Mouse (Mus musculus) forebrain, embryonic 14.5 days (tissue): ENCODE data around the gene Slc44a5. TPM values are rescaled to one million over a fixed set of nuclear protein-coding genes. Genes with fewer than 3 reads are reported as not detected.

Experiments
- ATAC-seq: fragments of 200-750 bp; cut with Nextera tagmentation; 2 replicates; pipeline ENCODE4 v1.8.0; 2017; ENCODE audit warnings: mild to moderate bottlenecking, moderate library complexity
- DNase-seq: peaks from one replicate; pipeline ENCODE4 v3.0.0-alpha.2; 2015; ENCODE audit warnings: low spot score
- H3K27ac ChIP-seq: fragments of 300-500 bp; sonication (generic); 2 replicates; pipeline ENCODE4 v1.5.1; 2014; ENCODE audit warnings: low read depth, mild to moderate bottlenecking, control low read depth, low read length, moderate library complexity
- H3K27me3 ChIP-seq: fragments of 300-500 bp; sonication (generic); replicated peaks from 2 replicates; pipeline ENCODE4 v1.6.1; 2014; ENCODE audit warnings: low read length, control low read depth, mixed read lengths; ENCODE audit not compliant: control insufficient read depth, insufficient read depth
- H3K36me3 ChIP-seq: fragments of 300-500 bp; sonication (generic); 2 replicates; pipeline ENCODE4 v1.6.1; 2014; ENCODE audit warnings: low read length, control low read depth; ENCODE audit not compliant: control insufficient read depth, insufficient read depth
- H3K4me1 ChIP-seq: fragments of 300-500 bp; sonication (generic); 2 replicates; pipeline ENCODE4 v1.6.1; 2014; ENCODE audit warnings: antibody characterized with exemption, low read length, control low read depth; ENCODE audit not compliant: control insufficient read depth, insufficient read depth
- H3K4me2 ChIP-seq: fragments of 300-500 bp; sonication (generic); 2 replicates; pipeline ENCODE4 v1.6.1; 2014; ENCODE audit warnings: mild to moderate bottlenecking, control low read depth, low read length
- H3K4me3 ChIP-seq: fragments of 300-500 bp; sonication (generic); 2 replicates; pipeline ENCODE4 v1.5.1; 2014; ENCODE audit warnings: low read depth, low read length, control low read depth
- H3K9ac ChIP-seq: fragments of 300-500 bp; sonication (generic); 2 replicates; pipeline ENCODE4 v1.6.1; 2014; ENCODE audit warnings: mild to moderate bottlenecking, low read length, control low read depth, moderate library complexity
- H3K9me3 ChIP-seq: fragments of 300-500 bp; sonication (generic); replicated peaks from 2 replicates; pipeline ENCODE4 v1.6.1; 2016; ENCODE audit warnings: low read length, control low read depth, mixed read lengths; ENCODE audit not compliant: control insufficient read depth
- WGBS: fragments of 180-500 bp; shearing (Covaris S2); extraction: QIAGEN DNeasy Blood & Tissue Kit; methylation state at CpG from one replicate; pipeline ENCODE4 v1.1.7; 2014; 5-methylcytosine and 5-hydroxymethylcytosine counted together
- polyA plus RNA-seq: library from polyadenylated mRNA; unstranded; fragments of >200 nt; fragmentation: Nextera tagmentation; extraction: Ambion mirVana; gene quantifications from 2 replicates; pipeline ENCODE4 v1.2.1, GENCODE M21; 2014

Slc44a5 gene
- polyA plus RNA-seq, 1 experiment from 2014 or later: 10.5 TPM

DNA sequence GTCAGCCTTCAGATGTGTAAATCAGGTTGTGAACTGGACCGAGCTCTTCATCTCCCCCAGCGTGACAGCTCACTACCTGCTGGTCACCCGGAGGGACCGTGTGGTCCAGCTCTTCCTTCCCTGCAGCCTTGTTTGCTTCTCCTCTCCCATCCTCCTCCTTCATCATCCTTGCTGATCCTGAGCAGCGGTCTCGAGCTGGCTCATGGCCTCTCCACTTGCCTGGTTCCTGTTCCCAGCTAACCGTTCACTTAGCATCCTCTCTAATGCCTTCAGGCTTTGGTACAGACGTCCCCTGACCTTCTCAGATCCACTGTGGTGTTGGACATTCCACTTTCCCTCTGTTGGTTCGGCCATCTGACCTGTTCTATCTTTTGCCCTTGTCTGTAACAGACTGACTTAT lies 128.4 kb downstream of the Slc44a5 start:
- DNase-seq (no peak), ATAC-seq (no peak)
- 78% methylated on average over 9 of the region's 9 CpGs for WGBS
- Histone ChIP-seq H3K36me3 (no peaks in the 10 kb centered on the region), H3K4me3 (no peak overlapping the region), H3K27me3 (no peaks in the 10 kb centered on the region), H3K4me2 (no peak overlapping the region), H3K9ac (no peak overlapping the region), H3K9me3 (no peaks in the 10 kb centered on the region), H3K27ac (no peak overlapping the region), H3K4me1 (no peaks in the 10 kb centered on the region; the same call in 1 of the 2 replicates)

DNA sequence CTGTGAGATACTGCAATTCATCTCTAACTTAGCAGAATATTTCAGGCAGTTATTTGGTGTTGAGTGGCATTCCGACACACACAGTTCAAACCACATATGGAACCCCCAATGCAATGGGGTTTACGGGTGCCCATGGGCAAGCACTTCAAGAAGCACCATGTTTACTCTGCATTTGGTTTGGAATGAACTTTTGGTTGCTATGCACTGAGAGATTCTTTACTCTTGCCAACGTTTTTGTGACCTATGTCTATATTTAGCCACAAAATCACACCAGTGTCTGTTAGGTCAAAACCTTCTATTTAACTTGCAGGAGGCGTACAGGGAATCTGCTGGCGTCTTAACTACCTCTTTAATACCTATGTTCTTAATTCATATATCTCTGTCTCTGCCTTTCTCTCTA lies 137.3 kb downstream of the Slc44a5 start:
- Histone ChIP-seq H3K4me3 (no peak overlapping the region), H3K27ac (no peak overlapping the region), H3K27me3 (no peaks in the 10 kb centered on the region), H3K36me3 (no peaks in the 10 kb centered on the region), H3K4me2 (no peak overlapping the region), H3K4me1 (peaks cover 6% of the 10 kb centered on the region; the same call in 1 of the 2 replicates), H3K9ac (no peak overlapping the region), H3K9me3 (no peaks in the 10 kb centered on the region)
- WGBS: 83% methylated on average over 5 of the region's 5 CpGs
- ATAC-seq (no peak), DNase-seq (no peak)

DNA sequence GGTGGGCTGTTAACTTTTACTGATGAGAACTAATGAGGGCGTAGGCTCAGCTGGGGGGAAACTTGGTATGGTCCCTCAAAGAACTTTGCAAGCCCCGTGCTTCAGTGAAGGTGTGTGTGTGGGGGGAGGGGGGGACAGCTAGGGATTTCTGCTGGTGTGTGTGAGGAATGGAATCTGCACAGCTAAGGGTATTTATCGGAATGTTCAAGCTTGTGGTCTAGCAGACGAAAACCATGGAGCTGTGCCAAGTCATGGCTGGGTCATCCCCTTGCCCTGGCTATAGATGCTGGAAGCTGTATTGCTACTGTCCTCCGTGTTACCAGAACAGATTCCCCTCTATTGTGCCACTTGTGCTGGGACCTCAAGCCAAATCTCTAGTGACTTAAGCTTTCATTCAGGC lies 138.0 kb downstream of the Slc44a5 start:
- DNase-seq (no peak), ATAC-seq (no peak)
- Histone ChIP-seq H3K4me2 (no peak overlapping the region), H3K27ac (no peak overlapping the region), H3K9ac (no peak overlapping the region), H3K4me1 (peaks cover 6% of the 10 kb centered on the region; the same call in 1 of the 2 replicates), H3K36me3 (no peaks in the 10 kb centered on the region), H3K27me3 (no peaks in the 10 kb centered on the region), H3K4me3 (no peak overlapping the region), H3K9me3 (no peaks in the 10 kb centered on the region)
- WGBS: 56% methylated on average over 5 of the region's 5 CpGs

DNA sequence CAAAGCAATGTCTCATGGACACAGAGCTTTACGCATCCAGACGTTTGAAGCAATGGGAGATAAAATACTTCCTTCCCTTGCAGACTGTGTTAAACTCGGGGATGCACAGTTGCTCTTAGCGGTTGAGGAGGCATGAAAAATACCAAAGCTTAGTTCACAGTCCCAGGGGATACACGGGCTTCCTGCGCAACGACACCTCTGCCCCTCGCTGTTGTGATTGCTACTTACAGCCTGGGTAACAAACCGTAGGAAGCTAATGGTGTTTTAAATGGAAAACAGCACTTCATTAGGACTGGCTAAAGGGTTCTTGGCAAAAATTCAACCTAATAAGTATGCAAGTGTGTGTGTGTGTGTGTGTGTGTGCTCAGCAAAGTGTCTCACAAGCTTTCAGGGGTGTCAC lies 141.8 kb downstream of the Slc44a5 start:
- no peak overlapping the region for H3K4me3 ChIP-seq
- no peak overlapping the region for H3K9ac ChIP-seq
- no peaks in the 10 kb centered on the region for H3K36me3 ChIP-seq
- no peaks in the 10 kb centered on the region for H3K9me3 ChIP-seq
- ATAC-seq (peak; percentile 73), DNase-seq (peak; percentile 73)
- WGBS: 30% methylated on average over 9 of the region's 9 CpGs
- peaks cover 16% of the 10 kb centered on the region; the same call in 1 of the 2 replicates for H3K4me1 ChIP-seq
- H3K27me3 ChIP-seq: no peaks in the 10 kb centered on the region
- no peak overlapping the region for H3K4me2 ChIP-seq
- no peak overlapping the region for H3K27ac ChIP-seq

DNA sequence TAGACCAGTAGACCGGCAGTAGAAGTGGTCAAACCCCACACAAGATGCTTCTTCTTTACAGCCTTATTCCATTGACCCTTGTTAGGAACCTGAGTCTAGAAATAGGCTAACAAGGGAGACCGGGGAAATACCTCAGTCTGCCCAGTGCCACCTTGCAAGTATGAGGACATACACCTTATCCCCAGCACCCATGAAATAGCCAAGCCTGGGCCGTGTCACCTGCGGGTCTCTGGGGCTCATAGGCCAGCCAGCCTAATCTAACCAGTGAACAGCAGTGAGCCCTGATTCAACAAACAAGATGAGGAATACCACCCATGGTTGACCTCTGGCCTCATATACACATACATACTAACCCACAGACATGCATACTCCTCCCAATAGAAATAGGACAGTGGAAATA lies 142.2 kb downstream of the Slc44a5 start:
- Histone ChIP-seq H3K36me3 (no peaks in the 10 kb centered on the region), H3K4me3 (no peak overlapping the region), H3K27me3 (no peaks in the 10 kb centered on the region), H3K4me2 (no peak overlapping the region), H3K4me1 (peaks cover 16% of the 10 kb centered on the region; the same call in 1 of the 2 replicates), H3K9me3 (no peaks in the 10 kb centered on the region), H3K27ac (no peak overlapping the region), H3K9ac (no peak overlapping the region)
- 81% methylated on average over 4 of the region's 4 CpGs for WGBS
- no peak for ATAC-seq
- DNase-seq: no peak

DNA sequence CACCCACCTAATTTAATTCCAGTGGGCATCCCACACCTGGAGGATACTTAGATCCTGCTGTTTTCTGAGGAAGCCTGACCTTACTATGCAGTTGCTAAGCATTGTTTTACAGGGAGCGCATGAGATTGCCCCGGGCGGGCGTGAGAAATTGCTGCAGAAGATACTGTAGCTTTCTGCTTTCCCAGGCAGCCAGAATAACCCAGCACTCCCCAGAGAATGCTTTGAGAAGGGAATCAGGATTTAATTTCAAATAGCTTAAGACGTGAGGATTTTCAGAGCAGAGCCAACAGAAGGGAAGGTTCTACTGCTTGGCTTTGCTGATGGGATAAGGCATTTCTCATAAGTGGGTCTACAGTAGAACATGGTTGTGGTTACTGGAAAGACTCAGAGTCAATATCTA lies 142.8 kb downstream of the Slc44a5 start:
- Histone ChIP-seq H3K4me2 (no peak overlapping the region), H3K27me3 (no peaks in the 10 kb centered on the region), H3K9me3 (no peaks in the 10 kb centered on the region), H3K36me3 (no peaks in the 10 kb centered on the region), H3K27ac (no peak overlapping the region), H3K9ac (no peak overlapping the region), H3K4me1 (peaks cover 16% of the 10 kb centered on the region; the same call in 1 of the 2 replicates), H3K4me3 (no peak overlapping the region)
- WGBS: 90% methylated on average over 5 of the region's 5 CpGs
- ATAC-seq (no peak), DNase-seq (no peak)

DNA sequence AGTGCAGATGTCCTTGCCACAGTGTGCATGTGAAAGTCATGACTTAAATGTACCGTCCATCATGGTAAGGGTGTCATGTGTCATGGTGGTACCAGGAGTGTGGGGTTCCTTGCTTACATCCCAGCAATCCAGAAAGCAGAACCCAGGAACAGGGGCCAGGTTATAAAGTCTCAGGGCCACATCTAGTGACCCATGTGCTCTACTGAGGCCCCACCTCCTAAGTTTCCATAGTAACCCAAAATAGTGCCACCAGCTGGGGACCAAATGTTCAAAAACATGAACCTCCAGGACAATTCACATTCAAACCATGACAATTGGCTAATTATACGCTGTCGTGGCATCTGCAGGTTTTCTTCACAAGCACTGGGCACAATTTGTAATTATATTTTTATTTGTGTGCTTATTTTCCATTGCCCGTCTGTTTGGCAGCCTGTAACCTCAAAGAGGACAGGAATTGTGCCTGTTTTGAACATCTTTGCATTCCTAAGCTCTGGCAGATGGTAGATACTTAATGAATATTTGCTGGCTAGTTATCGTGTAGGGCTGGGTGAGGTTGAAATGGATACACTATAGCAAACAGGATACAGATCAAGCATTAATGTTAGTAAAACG lies 145.9 kb downstream of the Slc44a5 start:
- peak; percentile 50 for DNase-seq
- no peaks in the 10 kb centered on the region for H3K9me3 ChIP-seq
- no peaks in the 10 kb centered on the region for H3K27me3 ChIP-seq
- ATAC-seq: peak; percentile 45; the same call in 1 of the 2 replicates
- H3K36me3 ChIP-seq: no peaks in the 10 kb centered on the region
- H3K4me2 ChIP-seq: no peak overlapping the region
- 50% methylated on average over 6 of the region's 6 CpGs for WGBS
- peaks cover 16% of the 10 kb centered on the region; the same call in 1 of the 2 replicates for H3K4me1 ChIP-seq
- H3K9ac ChIP-seq: no peak overlapping the region
- no peak overlapping the region for H3K27ac ChIP-seq
- no peak overlapping the region for H3K4me3 ChIP-seq

DNA sequence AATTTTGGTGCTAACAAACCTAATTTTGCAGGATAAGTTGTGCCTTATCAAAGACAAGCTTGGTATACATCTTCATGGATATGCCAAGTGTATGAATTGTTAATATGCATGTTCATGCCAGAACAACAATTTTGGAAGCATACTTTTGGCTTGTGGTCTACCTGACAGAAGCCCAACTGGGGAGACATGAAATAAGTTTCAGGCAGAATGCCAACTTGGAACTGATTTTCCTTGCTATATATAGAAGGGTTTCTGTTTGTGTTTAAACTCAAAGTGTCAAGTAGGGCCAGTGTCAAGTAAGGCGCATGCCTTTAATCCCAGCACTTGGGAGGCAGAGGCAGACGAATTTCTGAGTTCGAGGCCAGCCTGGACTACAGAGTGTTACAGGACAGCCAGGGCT lies 149.3 kb downstream of the Slc44a5 start:
- Histone ChIP-seq H3K36me3 (no peaks in the 10 kb centered on the region), H3K27me3 (no peaks in the 10 kb centered on the region), H3K9ac (no peak overlapping the region), H3K4me3 (no peak overlapping the region), H3K27ac (no peak overlapping the region), H3K4me2 (no peak overlapping the region), H3K9me3 (no peaks in the 10 kb centered on the region), H3K4me1 (peaks cover 18% of the 10 kb centered on the region)
- ATAC-seq (no peak), DNase-seq (peak; percentile 67)
- WGBS: 81% methylated on average over 3 of the region's 3 CpGs

DNA sequence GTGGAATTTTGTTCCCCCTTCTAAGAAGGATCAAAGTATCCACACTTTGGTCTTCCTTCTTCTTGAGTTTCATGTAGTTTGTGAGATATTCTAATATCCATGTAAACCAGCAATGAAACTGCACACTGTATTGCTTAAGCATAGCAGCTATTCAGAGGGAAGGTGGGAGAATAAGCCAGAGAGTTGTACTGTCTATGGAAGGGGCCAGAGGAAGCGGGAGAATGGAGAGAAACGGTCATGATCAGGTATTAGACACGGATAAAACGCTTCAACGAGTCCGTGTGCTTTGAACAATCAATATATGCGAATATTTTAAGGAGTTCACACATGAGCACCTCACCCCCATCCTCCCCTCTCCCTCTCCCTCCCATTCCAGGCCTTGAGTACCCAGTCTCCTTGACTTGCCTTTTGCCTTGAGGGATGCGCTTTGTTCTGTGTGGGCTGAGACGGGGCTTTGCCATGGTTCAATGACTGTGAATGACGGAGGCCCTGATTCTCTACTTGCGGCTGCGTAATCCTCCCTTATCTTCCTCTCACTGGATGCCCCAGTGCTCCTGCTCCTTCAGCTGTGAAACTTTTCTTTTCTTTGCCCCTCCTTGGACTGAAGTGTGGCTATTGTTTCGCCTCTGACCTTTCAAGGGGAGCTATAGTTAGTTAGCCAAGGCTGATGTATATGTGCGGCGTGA lies 151.8 kb downstream of the Slc44a5 start:
- no peaks in the 10 kb centered on the region for H3K36me3 ChIP-seq
- H3K4me1 ChIP-seq: peaks cover 7% of the 10 kb centered on the region
- no peak overlapping the region for H3K27ac ChIP-seq
- H3K4me2 ChIP-seq: no peak overlapping the region
- DNase-seq: peak; percentile 33
- H3K27me3 ChIP-seq: no peaks in the 10 kb centered on the region
- 14% methylated on average over 15 of the region's 15 CpGs for WGBS
- no peaks in the 10 kb centered on the region for H3K9me3 ChIP-seq
- ATAC-seq: peak; percentile 43; the same call in 1 of the 2 replicates
- H3K4me3 ChIP-seq: no peak overlapping the region
- H3K9ac ChIP-seq: no peak overlapping the region
